Mouse (Mus musculus): ENCODE measurements around the gene Otop2.

The Otop2 gene

DNA sequence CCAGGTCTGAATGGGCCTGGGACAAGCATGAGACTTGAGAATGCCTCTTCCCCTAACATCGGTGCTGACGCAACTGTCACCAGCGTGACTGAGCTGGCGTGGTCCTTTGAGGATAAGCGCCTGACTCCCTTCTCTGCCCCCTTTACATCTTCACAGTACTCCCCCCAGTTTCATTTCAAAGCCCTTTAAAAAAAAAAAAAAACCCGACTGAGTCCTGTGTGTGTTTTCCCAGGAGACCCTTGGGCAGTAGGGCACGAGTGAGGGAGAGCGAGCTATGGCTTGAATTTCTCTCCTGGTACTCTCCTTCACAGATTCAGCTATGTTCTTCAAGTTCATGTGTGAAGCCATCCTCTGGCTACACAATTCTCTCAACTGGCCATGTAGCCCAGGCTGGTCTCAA is 8.8 kb upstream of the Otop2 start:
- no peak for DNase-seq (ENCODE audit: low spot score in 2 of 2)

- no peak for DNase-seq (ENCODE audit: low spot score in 2 of 2)
These were observed 6.2 kb upstream of the Otop2 start for GRCm38 (mm10) chr11:115300745-115301144.

- no peak for DNase-seq (ENCODE audit: low spot score in 2 of 2)
These were observed 5.6 kb upstream of the Otop2 start for GRCm38 (mm10) chr11:115301351-115301750.

DNA sequence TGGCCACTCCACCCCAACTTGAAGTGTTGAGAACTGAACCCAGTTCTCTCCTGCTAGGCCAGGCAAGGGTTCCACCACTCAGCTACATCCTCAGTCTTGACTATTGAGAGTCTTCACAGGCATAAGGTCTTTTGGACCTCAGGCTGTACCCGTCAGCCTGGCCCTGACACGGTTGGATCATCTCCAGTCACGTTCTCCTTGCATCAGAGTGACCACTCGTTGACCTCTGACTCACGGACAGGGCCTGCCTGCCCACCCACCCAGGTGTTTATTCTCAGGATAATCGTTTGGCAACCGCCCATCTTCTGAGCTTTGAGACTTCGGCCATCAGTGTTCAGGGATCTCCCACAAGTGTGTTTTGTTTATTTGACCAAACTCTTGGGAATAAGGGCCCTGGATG is 3.8 kb upstream of the Otop2 start:
- no peak for DNase-seq (ENCODE audit: low spot score in 2 of 2)

DNA sequence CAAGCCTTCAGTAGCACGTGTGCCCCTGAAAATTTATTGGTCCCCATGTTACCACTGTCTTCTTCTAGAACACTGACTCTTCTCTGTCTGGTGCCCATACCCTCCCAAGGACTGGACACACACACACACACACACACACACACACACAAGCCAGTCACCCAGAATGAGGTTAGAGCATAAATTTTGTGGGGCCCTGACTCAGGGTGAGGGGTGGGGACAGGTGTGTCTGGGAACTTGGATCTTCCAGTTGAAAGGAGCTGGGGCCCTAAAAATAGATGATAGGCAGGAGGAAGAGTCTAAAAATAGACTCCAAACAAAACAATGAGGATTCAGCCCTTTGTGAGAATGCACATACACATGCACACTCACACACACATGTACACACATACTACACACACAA is 1.8 kb downstream of the Otop2 start:
- no peak for DNase-seq (ENCODE audit: low spot score in 2 of 2)

- no peak for DNase-seq (ENCODE audit: low spot score in 2 of 2)
These were observed 7.3 kb downstream of the Otop2 start for GRCm38 (mm10) chr11:115314249-115314648.

GRCm38 (mm10) chr11:115317204-115317603 is 10.2 kb downstream of the Otop2 start:
- DNase-seq (ENCODE audit: low spot score in 2 of 2): no peak

DNA sequence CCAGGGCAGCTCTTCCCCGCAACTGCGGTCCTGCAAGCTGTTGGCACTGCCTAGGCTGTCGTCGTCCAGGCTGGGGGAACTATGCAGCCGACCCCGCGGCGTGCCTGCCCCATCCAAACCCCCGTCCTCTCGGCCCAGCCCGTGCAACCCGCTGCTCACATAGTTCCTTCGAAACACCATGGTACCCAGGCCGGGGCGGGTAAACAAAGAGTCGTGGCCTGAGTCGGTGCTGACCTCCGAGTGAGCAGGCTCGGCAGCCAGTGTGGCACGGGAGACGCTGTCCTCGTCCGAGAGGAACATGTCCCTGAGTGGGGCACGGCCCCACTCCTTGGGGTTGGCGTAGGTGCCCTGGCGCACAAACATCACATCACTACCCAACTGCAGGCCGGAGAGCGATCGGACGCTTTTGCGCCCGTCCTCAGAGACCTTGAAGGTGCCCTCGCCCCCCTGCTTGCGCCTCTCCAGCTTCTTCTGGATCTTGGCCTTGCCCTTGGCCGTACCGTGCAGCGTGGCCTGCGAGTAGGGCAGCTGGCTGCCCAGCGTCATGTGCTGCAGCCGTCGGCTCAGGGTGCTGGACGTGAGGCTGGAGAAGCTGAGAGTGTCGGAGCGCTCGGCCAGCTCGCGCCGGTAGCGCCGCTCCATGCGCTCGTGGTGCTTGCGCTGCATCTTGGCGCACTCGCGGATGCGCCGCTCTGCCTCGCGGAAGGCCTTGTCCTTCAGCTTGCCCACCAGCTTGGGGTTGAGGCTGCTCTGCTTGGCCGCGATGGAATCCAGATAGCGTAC is 11.5 kb downstream of the Otop2 start:
- DNase-seq (ENCODE audit: low spot score in 2 of 2): no peak

DNA sequence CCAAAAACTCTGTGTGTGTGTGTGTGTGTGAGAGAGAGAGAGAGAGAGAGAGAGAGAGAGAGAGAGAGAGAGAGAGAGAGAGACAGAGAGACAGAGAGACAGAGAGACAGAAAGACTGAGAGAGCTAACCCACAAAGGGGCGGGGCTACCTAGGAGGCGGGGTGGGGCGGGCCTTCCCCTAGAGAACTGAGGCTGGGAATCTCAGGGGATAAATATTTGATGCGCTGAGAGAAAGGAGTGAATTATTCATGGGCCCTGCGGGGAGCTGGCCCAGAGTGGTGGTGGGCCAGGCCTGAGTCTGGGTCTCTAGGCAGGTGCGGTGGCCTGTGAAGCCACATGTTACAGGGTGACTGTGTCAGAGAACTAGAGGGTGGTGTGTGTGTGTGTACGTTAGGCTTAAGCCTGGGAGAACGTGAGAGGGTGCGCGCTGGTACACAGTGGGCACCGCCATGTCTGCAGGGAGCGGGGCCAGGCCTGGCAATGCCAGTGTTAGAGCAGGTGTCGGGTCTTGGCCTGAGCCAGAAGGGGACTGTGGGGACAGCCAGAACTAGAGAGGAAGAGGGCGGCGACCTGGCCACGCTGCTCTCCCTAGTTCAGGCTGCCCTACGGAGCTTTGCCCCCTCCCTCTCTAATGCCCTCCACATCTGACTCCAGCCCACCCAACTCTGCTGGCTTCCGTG is 12.9 kb downstream of the Otop2 start:
- no peak for DNase-seq (ENCODE audit: low spot score in 2 of 2)

GRCm38 (mm10) chr11:115321906-115322693 is 15.1 kb downstream of the Otop2 start, which contains the start of gene Ush1g:
TSS of gene Ush1g (minus strand) at chr11:115322041.
- peak in 1 of 2 experiments; percentile 30 for DNase-seq (ENCODE audit: low spot score in 2 of 2)

DNA sequence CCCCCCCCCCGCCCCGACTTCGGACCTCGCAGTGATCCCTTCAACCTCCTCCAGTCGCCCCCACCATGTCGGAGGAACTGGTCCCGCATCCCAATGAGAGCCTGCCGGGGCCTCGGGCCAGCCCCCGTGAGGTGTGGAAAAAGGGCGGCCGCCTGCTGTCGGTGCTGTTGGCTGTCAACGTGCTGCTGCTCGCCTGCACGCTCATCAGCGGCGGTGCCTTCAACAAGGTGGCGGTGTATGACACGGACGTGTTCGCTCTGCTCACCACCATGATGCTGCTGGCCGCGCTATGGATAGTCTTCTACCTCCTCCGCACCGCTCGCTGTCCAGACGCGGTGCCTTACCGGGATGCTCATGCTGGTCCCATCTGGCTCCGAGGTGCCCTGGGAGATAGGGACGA is 16.4 kb downstream of the Otop2 start:
- DNase-seq (ENCODE audit: low spot score in 2 of 2): no peak

- peak in 1 of 2 experiments; percentile 61 for DNase-seq (ENCODE audit: low spot score in 2 of 2)
These were observed 19.8 kb downstream of the Otop2 start for GRCm38 (mm10) chr11:115326730-115327129.

GRCm38 (mm10) chr11:115329339-115329738 is 22.4 kb downstream of the Otop2 start:
- no peak for DNase-seq (ENCODE audit: low spot score in 2 of 2)

- DNase-seq (ENCODE audit: low spot score in 2 of 2): no peak
These were observed 27.6 kb downstream of the Otop2 start, which contains the start of gene Otop3 for GRCm38 (mm10) chr11:115334531-115334930. TSS of gene Otop3 (plus strand) at chr11:115334731.

DNA sequence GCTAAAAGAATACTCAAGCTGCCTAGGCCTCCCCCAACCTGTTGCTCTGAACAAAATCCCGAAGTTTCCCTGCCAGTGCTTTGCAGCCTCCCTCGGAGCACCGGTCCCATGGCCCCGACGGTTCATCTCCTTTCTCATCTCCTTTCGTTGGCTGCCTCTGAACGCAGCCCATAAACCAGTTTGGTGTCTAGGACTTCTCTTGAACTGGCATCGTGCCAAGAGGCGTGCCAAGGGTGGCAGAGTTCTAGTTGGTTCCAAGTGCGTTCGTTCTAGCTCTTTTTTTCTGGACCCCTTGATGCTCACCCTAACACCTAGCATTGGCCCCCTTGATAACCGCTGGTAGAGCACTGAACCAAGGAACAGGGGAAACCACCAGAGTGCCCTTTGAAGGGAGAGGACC is 28.3 kb downstream of the Otop2 start:
- no peak for DNase-seq (ENCODE audit: low spot score in 2 of 2)

GRCm38 (mm10) chr11:115336115-115336514 is 29.2 kb downstream of the Otop2 start:
- DNase-seq (ENCODE audit: low spot score in 2 of 2): no peak

DNA sequence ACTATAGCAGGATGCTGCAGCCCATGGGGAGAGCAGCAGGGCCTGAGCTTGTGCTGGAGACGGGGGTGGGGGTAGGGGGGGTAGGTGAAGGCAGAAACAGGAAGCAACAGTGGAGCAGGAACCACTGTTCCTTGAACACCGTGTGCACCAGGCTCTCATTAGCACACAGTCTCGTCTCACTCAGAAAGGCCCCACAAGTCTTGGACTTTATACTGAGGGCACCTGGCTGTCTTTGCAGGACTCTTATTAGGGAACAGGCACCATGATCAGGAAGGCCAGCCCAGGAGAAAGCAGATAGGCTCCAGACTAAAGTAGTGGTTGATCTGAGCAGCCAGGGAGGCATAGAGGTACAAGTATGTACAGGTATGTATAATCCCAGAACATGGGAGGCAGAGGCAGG is 30.4 kb downstream of the Otop2 start:
- DNase-seq (ENCODE audit: low spot score in 2 of 2): no peak

DNA sequence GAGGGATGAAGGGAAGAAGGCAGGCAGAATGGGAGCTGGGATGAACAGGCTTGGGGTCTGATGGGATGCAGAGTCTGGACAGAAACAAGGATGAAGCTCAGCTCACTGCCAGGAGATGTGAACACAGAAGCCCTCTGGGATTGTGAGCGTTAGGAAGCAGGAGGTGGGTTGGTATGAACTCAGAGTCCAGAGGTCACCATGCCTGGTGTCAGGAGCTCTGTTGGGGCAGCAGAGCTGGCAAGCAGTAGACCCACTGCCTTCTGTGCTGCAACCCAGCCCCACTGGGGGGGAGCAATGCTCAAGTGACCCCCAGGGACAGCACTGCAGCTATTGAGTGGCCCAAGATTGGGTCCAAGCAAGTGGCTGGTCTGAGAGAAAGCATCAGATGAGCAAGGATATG is 30.9 kb downstream of the Otop2 start:
- DNase-seq (ENCODE audit: low spot score in 2 of 2): no peak

GRCm38 (mm10) chr11:115341246-115341645 is 34.3 kb downstream of the Otop2 start:
- DNase-seq (ENCODE audit: low spot score in 2 of 2): no peak

- no peak for DNase-seq (ENCODE audit: low spot score in 2 of 2)
These were observed 34.9 kb downstream of the Otop2 start for GRCm38 (mm10) chr11:115341866-115342265.

DNA sequence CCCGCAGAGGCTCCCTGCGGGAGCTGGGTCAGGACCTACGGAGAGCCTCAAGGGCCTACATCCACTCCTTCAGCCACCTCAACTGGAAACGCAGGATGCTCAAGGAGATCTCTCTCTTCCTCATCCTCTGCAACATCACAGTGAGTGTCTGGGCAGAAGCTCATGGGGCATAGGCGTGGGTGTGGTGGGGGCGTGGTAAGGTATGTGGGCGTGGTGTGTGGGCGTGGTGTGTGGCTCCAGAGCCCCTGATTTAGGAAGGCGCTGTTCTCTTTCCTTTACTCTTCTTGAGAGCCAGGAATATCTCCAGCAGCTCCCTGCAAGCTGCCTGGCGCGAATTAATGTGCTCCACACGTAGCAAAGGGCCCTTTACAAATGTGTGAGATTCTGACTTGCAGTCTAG is 38.0 kb downstream of the Otop2 start:
- peak in 1 of 2 experiments; percentile 21 for DNase-seq (ENCODE audit: low spot score in 2 of 2)

DNA sequence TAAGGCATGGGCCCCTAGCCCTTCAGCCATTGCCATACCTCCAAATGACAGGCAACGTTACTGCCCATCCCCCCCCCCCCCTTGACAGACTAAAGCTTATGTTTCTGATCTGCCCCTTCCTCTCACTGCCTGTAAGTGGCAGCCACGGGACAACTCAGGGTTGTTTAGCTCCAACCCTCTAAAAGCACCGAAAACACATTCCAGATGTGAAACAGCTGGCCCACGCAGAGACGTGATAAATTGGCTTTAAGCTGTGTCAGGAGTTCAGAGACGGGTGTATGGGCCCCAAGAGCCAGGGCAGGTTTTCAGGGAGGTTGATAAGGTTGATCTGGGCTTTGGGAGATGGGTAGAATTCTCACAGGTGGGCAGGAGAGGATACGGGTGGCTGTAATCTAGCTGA is 38.6 kb downstream of the Otop2 start:
- no peak for DNase-seq (ENCODE audit: low spot score in 2 of 2)

Measured in left cerebral cortex, adult 9 months (tissue).